Mouse (Mus musculus) lung, embryonic 14.5 days (tissue): ENCODE data around the gene Ntf3. TPM values are rescaled to one million over a fixed set of nuclear protein-coding genes. Genes with fewer than 3 reads are reported as not detected.

Experiments used
- ATAC-seq: fragments of 200-750 bp; cut with Nextera tagmentation; 2 replicates; pipeline ENCODE4 v1.8.0; 2017; ENCODE audit warnings: mild to moderate bottlenecking, moderate TSS enrichment, moderate library complexity; ENCODE audit not compliant: insufficient read depth
- DNase-seq: peaks from one replicate; pipeline ENCODE4 v3.0.0-alpha.2; 2015
- H3K27ac ChIP-seq: fragments of 300-500 bp; sonication (generic); 2 replicates; pipeline ENCODE4 v1.5.1; 2014; ENCODE audit warnings: low read depth, mild to moderate bottlenecking, moderate library complexity
- H3K27me3 ChIP-seq: fragments of 300-500 bp; sonication (generic); 2 replicates; pipeline ENCODE4 v1.6.1; 2014; ENCODE audit warnings: low read length, control low read depth; ENCODE audit not compliant: insufficient read depth
- H3K36me3 ChIP-seq: fragments of 300-500 bp; sonication (generic); 2 replicates; pipeline ENCODE4 v1.6.1; 2014; ENCODE audit warnings: control low read depth; ENCODE audit not compliant: insufficient read depth
- H3K4me1 ChIP-seq: fragments of 300-500 bp; sonication (generic); 2 replicates; pipeline ENCODE4 v1.6.1; 2014; ENCODE audit warnings: antibody characterized with exemption, control low read depth; ENCODE audit not compliant: insufficient read depth
- H3K4me2 ChIP-seq: fragments of 300-500 bp; sonication (generic); 2 replicates; pipeline ENCODE4 v1.6.1; 2014; ENCODE audit warnings: mild to moderate bottlenecking
- H3K4me3 ChIP-seq: fragments of 300-500 bp; sonication (generic); 2 replicates; pipeline ENCODE4 v1.5.1; 2014; ENCODE audit warnings: low read depth, low read length
- H3K9ac ChIP-seq: fragments of 300-500 bp; sonication (generic); 2 replicates; pipeline ENCODE4 v1.6.1; 2014
- H3K9me3 ChIP-seq: fragments of 300-500 bp; sonication (generic); 2 replicates; pipeline ENCODE4 v1.6.1; 2016; ENCODE audit warnings: low read depth, low read length, control low read depth
- CTCF ChIP-seq: IDR thresholded peaks from 2 replicates; pipeline ENCODE4 v1.5.1; 2016; ENCODE audit warnings: antibody characterized with exemption, low read depth
- WGBS: fragments of 180-500 bp; shearing (Covaris S2); extraction: QIAGEN DNeasy Blood & Tissue Kit; methylation state at CpG from one replicate; pipeline ENCODE4 v1.1.7; 2014; 5-methylcytosine and 5-hydroxymethylcytosine counted together
- polyA plus RNA-seq: library from polyadenylated mRNA; unstranded; fragments of >200 nt; fragmentation: Nextera tagmentation; extraction: Ambion mirVana; gene quantifications from 2 replicates; pipeline ENCODE4 v1.2.1, GENCODE M21; 2014

Gene Ntf3
- polyA plus RNA-seq, 1 experiment from 2014 or later: 4.3 TPM

- WGBS: 73% methylated on average over 7 of the region's 7 CpGs
These were observed 60.5 kb downstream of the Ntf3 start for GRCm38 (mm10) chr6:126106051-126106797.

GRCm38 (mm10) chr6:126105083-126105740 is 61.5 kb downstream of the Ntf3 start:
- Histone ChIP-seq H3K9ac (no peak overlapping the region), H3K4me1 (no peaks in the 10 kb centered on the region), H3K27ac (no peak overlapping the region), H3K36me3 (no peaks in the 10 kb centered on the region), H3K4me2 (no peak overlapping the region), H3K9me3 (no peaks in the 10 kb centered on the region), H3K27me3 (no peaks in the 10 kb centered on the region), H3K4me3 (no peak overlapping the region)
- ATAC-seq: no peak
- TF ChIP-seq CTCF: no peak
- WGBS: 68% methylated on average over 12 of the region's 12 CpGs
- no peak for DNase-seq

More at GRCm38 (mm10) chr6:126106051-126106797, 60.5 kb downstream of the Ntf3 start:
- Histone ChIP-seq H3K36me3 (no peaks in the 10 kb centered on the region), H3K4me3 (no peak overlapping the region), H3K4me2 (no peak overlapping the region), H3K27me3 (no peaks in the 10 kb centered on the region), H3K9ac (no peak overlapping the region), H3K27ac (no peak overlapping the region), H3K9me3 (no peaks in the 10 kb centered on the region), H3K4me1 (no peaks in the 10 kb centered on the region; the same call in 1 of the 2 replicates)
- ATAC-seq (no peak), DNase-seq (no peak)
- no peak for TF ChIP-seq CTCF

DNA sequence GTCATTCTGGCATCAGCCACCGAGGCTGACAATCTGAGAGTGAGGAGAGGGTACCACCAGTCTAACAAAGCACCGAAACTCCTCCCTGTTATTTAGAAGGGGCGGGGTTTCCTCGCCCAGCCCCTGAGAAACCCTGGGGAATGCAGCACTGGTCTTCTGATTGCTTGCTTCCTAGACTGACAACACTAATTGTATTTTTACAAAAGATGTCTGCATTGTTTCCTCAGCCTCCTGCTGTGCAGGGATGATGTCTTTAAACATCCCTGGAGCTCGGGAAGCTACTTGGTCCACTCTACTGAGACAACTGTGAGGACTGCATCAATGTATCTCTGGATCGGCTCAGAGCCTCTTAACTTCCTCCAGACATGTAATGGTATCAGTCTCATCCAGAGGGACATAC is 64.1 kb downstream of the Ntf3 start:
- no peaks in the 10 kb centered on the region for H3K4me1 ChIP-seq
- no peak overlapping the region for H3K9ac ChIP-seq
- TF ChIP-seq CTCF: no peak
- DNase-seq: no peak
- no peaks in the 10 kb centered on the region for H3K36me3 ChIP-seq
- 79% methylated on average over 6 of the region's 6 CpGs for WGBS
- no peak overlapping the region for H3K27ac ChIP-seq
- no peak overlapping the region for H3K4me2 ChIP-seq
- H3K4me3 ChIP-seq: no peak overlapping the region
- H3K27me3 ChIP-seq: no peaks in the 10 kb centered on the region
- no peak for ATAC-seq
- H3K9me3 ChIP-seq: no peaks in the 10 kb centered on the region

GRCm38 (mm10) chr6:126102007-126102406 is 64.7 kb downstream of the Ntf3 start:
- Histone ChIP-seq H3K4me3 (no peak overlapping the region), H3K27ac (no peak overlapping the region), H3K9me3 (no peaks in the 10 kb centered on the region), H3K4me2 (no peak overlapping the region), H3K4me1 (no peaks in the 10 kb centered on the region), H3K36me3 (no peaks in the 10 kb centered on the region), H3K9ac (no peak overlapping the region), H3K27me3 (no peaks in the 10 kb centered on the region)
- ATAC-seq: no peak
- DNase-seq: no peak
- WGBS: 88% methylated on average over 11 of the region's 11 CpGs
- no peak for TF ChIP-seq CTCF

DNA sequence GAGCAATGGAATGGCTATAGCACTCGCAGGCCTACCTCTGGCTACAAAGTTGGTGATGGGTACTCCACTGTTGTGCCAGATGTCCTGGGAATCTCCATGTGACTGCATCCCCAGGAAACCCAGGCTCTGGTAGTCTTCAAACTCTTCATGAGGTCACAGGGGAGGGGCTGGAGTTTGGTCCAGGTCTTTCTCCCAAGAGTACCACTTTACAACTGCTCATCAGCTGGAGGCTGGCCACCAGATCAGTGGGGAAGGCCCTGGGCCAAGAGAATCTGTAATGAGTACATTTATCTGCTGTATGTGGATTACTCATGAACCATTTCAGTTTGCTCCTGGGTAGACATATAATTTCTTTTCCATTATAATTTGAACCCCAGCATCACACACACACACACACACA is 66.1 kb downstream of the Ntf3 start:
- 95% methylated on average over 1 of the region's 1 CpGs for WGBS
- DNase-seq: no peak
- no peak overlapping the region for H3K9ac ChIP-seq
- H3K4me3 ChIP-seq: no peak overlapping the region
- H3K36me3 ChIP-seq: no peaks in the 10 kb centered on the region
- no peaks in the 10 kb centered on the region for H3K27me3 ChIP-seq
- no peaks in the 10 kb centered on the region for H3K9me3 ChIP-seq
- TF ChIP-seq CTCF: no peak
- ATAC-seq: no peak
- no peaks in the 10 kb centered on the region for H3K4me1 ChIP-seq
- no peak overlapping the region for H3K4me2 ChIP-seq
- H3K27ac ChIP-seq: no peak overlapping the region

DNA sequence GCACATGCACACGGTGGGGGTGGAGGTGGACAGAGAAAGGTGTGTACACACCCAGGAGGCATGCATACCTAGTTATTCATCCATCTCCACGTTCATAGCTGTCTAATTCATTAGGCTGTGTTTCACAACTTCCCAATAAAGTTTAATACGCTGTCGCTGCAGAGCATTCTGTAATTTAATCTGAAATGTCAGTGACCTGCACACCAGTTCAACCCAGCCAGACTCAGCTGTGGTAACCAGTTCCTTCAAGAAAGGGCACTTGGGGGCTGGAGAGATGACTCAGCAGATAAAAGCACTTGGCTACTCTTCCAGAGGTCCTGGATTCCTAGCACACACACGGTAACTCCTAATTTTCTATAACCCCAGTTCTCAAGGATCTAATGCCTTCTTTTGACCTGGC is 69.2 kb downstream of the Ntf3 start:
- H3K27me3 ChIP-seq: no peaks in the 10 kb centered on the region
- no peak overlapping the region for H3K9ac ChIP-seq
- H3K4me3 ChIP-seq: no peak overlapping the region
- H3K4me1 ChIP-seq: no peaks in the 10 kb centered on the region
- TF ChIP-seq CTCF: no peak
- no peak overlapping the region for H3K4me2 ChIP-seq
- H3K36me3 ChIP-seq: no peaks in the 10 kb centered on the region
- WGBS: 74% methylated on average over 5 of the region's 5 CpGs
- no peak overlapping the region for H3K27ac ChIP-seq
- DNase-seq (no peak), ATAC-seq (no peak)
- no peaks in the 10 kb centered on the region for H3K9me3 ChIP-seq

- Histone ChIP-seq H3K9ac (no peak overlapping the region), H3K9me3 (no peaks in the 10 kb centered on the region), H3K4me2 (no peak overlapping the region), H3K27me3 (no peaks in the 10 kb centered on the region), H3K4me1 (no peaks in the 10 kb centered on the region), H3K4me3 (no peak overlapping the region), H3K36me3 (no peaks in the 10 kb centered on the region), H3K27ac (peak overlapping the region; percentile 49; the same call in 1 of the 2 replicates)
- DNase-seq (peak; percentile 51), ATAC-seq (no peak; the same call in 1 of the 2 replicates)
- no peak for TF ChIP-seq CTCF
- 42% methylated on average over 13 of the region's 13 CpGs for WGBS
These were observed 70.6 kb downstream of the Ntf3 start for GRCm38 (mm10) chr6:126096085-126096484.
